Mouse (Mus musculus): ENCODE results near the gene Maml2.

DNA sequence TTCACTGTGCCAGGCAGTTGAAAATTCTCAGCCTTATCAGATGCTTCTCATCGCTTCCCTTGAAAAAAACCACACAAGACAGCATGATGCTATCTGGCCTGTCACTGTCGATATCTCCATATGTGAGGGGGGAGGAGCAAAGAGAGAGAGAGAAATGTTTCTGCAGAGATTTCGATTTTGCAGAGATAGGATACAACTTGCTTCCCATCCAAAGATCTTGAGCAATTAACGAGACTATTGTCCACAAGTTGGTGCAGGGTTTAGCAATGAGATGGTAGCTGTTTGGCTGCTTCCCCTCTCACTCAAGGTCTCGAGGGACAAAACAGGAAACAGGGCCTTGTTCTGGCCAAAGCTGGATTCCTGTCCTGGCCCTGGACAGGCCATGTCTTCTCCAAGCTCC, 276.3 kb downstream of the Maml2 start:
- TF ChIP-seq CTCF (IDR thresholded peaks at IDR 0.05; ENCODE audit: borderline replicate concordance, insufficient read depth, low read depth, low read length) (no peak), POLR2A (IDR thresholded peaks at IDR 0.05; ENCODE audit: borderline replicate concordance, insufficient read depth, low read length) (no peak)
